Mouse (Mus musculus) heart, postnatal 14 days (tissue): ENCODE measurements around the gene Pacrg. TPM values are rescaled to one million over a fixed set of nuclear protein-coding genes. Genes with fewer than 3 reads are reported as not detected.

Source experiments
- DNase-seq, 2 experiments: peaks; one replicate each; pipeline ENCODE4 v3.0.0; 2021 to 2022
- intact Hi-C: fragments of 180-260 bp; cut with DNase I; formaldehyde crosslinking; loops from one replicate; pipeline ENCODE4 v1.15.1; 2025
- total RNA-seq, 2 experiments: library from RNA; stranded (reverse); gene quantifications; 2 replicates each; pipeline ENCODE4 v1.2.3; 2021

Gene Pacrg
- total RNA-seq, 2 experiments from 2014 or later = 0.66 to 1.4 TPM

DNA sequence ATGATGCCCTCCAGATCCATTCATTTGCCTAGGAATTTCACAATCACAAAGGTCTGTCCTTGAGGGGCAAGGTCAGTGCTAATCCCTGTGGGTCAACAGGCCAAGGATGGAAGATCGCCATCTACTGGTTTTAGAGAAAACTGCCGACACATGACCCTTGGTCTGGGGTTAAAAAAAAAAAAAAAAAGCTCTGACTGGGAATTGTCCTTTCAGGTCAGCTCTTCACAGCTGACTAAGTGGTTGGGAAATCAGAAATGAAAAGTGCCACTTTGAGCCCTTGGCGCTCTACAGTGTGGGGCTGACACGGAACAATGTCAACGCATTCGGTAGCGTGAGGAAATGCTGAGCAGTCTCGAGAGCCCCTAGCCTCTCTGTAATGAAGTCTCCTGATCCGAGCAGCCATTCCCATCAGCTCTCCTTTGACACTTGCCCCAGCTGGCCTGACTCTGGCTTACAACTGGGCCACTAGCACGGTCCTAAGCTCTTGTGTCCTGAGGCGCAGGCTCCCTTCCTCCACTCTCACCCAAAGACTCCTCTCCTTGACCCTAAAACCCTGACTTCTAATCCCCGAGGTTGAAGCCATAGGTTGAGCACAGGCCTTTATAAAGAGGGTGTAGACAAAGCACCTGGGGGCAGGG lies 339.2 kb downstream of the Pacrg start:
- intact Hi-C loops = no loop called here
- peak; percentile 22 to 61 for DNase-seq

DNA sequence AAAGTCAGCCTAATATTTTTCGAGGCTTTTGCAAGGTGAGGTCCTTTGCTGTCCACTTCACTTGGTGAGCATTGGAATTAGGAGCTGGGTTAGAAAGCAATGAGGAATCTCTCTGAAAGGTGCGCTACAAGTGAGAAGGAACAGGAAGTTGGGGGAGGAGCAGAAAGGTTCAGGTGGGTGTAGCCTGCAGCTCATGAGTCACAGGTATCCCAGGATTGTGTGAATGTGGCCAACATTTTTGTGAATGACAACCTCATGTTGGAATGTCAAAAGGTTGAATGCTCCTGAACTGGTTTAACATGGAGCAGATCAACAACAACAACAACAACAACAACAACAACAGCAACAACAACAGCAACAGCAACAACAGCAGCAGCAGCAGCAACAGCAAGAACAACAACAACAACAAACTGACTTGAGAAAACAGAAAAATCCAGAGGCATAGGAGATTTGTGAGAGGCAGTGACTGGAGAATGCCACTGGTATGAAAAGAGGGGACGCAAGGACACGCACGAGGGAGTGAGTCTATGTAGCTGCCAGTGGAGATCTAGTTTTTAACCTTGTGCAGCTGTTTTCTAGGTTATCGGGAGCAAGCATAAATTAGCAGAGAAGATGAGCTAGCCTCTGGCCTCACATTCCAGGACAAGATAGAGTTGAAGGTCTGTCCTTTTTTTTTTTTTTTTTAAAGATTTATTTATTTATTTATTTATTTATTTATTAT lies 341.0 kb downstream of the Pacrg start:
- DNase-seq = no peak
- intact Hi-C loops = loop anchor here (5.0 to 10.0 kb wide), 3 partner anchors 304 to 1332 kb away; no protein-coding TSS in a partner anchor

DNA sequence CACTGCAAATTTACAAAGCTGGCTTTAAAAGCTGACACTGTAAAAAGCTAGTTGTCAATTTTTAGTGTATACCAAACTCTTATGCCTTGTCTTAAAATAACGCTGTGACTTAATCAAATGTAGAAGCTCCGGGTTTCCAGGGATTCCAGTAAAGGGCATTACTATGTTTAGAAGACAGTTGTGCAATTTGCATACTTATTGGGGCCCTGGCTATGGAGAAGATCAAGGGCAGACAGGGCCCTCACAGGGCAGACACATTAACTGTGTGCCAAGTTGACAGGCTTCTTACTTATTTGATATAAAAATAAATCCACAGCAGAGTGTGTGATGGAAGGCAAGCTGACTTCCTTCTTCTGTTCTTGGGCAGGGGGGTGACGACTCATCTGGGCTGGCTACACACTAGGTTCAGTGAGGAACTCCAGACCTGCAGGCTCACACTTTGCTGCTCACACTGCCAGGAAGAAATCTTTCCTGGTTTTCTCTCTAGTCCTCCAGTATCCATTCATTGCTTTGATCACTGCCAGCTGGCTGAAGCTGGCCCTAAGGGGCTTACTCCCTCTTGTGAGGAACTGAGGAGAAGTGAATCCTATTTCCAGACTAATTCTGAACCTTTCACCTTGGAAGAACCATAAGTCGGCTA lies 342.2 kb downstream of the Pacrg start:
- DNase-seq = no peak
- intact Hi-C loops = loop anchor here (5.0 to 10.0 kb wide), 3 partner anchors 303 to 1331 kb away; no protein-coding TSS in a partner anchor

DNA sequence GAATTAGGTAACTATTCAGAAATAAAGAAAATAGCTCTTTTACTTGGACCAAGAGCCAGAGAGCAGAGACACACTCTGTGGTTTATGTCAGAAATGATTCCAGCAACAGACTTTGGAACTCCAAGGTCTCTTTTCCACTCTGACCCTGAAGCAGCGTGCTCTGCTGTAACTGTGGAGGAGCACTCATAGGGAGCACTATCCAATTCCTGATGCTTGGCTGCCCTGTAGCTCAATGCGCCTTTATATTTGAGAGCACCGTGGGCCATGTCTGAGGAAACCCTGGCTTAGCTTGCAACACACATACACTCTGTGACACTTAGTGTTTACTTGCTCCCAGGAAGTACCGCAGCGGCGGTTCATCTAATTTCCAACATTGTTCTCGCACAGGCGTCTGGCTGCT lies 344.0 kb downstream of the Pacrg start:
- intact Hi-C loops = loop anchor here (5.0 to 10.0 kb wide), 3 partner anchors 301 to 1329 kb away; no protein-coding TSS in a partner anchor
- DNase-seq = no peak

DNA sequence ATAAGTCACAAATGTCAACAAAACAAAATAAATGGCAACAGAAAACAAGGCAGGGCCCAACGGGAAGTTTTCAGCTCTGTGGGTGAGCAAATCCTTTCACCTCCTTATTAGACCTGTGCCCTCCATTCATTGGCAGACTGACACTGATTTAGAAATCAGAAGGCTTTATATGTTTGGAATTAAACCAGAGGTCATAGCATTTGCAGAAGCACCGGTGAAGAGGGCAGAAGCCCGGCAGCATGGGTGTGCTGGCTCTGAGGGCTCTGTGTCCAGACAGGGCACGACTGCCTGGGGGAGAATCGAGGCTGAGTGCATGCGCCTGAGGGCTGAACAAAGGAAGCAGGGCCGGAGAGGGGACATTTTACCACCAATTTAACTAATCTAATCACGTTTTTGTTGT lies 344.5 kb downstream of the Pacrg start:
- DNase-seq = peak in 1 of 2 experiments; percentile 14
- intact Hi-C loops = loop anchor here (5.0 to 10.0 kb wide), 3 partner anchors 301 to 1328 kb away; no protein-coding TSS in a partner anchor

DNA sequence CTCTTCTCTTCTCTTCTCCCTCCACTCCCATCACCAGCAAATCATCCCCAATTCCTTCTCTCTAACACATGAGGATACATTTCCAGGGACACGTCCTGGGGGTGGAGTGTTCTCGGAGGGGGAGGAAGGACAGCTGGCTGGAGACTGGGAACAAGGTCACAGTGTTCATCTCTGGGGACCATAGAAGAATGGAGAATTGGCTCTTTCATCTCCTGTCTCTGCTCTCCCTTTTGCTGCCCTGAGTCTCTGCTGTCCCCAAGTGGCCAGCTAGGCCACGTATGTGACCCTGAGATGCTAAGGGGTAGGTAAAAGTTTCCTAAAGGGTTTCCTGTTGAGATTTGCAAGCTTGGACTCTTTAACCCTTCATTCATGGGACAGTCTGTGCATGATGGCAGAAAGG lies 347.0 kb downstream of the Pacrg start:
- intact Hi-C loops = loop anchor here (2.0 to 10.0 kb wide), 9 partner anchors 102 to 736 kb away; partner anchors contain the start of gene Qk
- DNase-seq = peak; percentile 64 to 72

DNA sequence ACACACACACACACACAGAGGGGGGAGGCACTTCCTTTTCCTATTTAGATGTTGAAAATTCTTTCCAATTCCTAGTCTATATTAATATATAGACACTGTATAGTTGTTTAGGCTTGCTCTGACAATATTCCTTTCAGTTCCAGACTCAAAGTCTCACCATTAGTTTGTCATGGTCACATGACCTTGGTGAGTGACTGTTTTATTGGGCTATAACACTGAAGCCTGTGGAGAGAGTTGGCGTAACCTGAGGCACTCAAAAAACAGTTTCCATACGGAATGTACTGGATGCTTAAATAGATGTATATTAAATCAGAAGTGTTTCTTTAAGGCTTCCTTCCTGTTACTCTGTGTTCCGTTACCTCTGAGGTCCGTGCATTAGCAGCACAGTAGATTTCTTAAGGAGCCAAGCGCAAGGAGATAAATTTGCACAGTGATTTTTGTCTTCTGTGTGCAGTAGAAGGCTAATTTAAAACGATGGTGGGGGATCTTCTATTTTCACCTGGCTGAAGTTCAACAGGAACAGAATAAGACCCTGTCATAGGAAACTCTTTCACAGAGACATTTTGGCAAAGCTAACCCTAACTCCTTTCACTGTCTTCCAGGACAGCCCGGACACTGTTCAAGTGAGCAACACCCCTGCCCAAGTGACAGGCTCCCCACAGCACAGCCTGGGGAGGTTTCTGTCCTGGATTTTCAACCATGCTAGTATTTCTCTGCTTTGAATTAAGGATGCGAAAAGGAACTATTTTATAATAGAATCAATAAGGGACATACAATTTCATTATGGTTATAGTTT lies 349.5 kb downstream of the Pacrg start:
- no peak for DNase-seq
- intact Hi-C loops = loop anchor here (5.0 to 10.0 kb wide), 5 partner anchors 268 to 596 kb away; no protein-coding TSS in a partner anchor

DNA sequence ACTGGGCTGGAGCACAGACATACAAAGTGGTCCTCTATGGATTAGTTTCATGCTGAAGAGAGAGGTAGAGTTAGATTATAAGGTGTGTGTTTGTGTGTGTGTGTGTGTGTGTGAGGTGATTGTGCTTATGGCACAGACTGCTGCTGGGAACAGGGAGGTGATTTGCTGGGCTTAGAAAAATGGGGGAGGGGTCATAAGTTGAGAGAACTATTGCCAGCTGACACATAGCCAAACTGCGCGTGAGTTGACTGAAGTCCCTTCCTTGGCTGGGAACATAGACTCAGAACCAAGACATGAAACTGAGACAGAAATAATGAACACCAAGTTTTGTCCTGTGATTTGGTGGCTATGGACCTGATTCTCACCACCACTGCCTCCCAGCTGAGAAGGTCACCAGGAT lies 351.2 kb downstream of the Pacrg start:
- intact Hi-C loops = no loop called here
- no peak for DNase-seq

DNA sequence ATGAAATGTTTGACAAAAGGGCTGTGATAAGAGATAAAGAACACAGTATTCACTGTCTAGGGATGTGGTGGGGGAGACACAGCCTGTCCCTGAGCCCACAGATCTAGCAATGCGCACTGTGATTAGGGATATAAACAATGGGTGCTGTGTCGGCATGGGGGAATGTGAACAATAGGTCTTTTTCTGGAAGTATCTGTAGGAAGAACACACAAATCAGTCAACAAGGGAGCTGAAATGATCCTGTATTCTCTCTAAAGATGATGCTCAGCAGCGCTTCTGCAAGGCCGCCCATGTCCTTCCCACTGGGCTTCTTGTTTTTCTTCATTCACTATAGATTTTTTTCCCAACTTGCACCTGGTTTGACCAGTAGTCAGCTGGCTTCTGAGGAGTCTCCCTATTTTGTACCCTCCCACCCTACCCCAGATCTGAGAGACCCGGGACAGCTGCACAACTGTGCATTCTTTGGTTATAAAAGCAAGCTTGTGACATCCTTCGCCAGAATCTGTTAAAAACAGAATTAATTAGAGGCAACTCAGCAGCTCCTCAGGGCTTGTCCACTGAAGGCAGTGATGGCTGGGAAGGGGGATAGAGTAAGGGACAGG lies 356.1 kb downstream of the Pacrg start:
- no peak for DNase-seq
- intact Hi-C loops = no loop called here

DNA sequence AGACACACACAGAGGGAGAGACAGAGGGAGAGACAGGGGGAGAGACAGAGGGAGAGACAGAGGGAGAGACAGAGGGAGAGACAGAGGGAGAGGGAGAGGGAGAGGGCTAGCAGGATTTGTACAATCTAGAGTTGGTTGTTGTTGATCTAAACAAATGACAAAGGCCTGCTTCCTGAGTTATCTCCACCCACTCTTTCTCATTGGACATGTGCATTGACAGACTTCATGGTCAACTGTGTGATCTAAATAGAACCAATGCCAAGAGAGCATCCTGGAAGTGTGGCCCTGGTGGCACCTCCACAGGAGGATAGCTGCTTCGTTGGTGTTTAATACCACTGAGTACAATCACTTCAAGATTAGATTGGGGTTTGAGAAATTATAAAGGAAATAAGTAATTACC lies 359.0 kb downstream of the Pacrg start:
- intact Hi-C loops = no loop called here
- no peak for DNase-seq

DNA sequence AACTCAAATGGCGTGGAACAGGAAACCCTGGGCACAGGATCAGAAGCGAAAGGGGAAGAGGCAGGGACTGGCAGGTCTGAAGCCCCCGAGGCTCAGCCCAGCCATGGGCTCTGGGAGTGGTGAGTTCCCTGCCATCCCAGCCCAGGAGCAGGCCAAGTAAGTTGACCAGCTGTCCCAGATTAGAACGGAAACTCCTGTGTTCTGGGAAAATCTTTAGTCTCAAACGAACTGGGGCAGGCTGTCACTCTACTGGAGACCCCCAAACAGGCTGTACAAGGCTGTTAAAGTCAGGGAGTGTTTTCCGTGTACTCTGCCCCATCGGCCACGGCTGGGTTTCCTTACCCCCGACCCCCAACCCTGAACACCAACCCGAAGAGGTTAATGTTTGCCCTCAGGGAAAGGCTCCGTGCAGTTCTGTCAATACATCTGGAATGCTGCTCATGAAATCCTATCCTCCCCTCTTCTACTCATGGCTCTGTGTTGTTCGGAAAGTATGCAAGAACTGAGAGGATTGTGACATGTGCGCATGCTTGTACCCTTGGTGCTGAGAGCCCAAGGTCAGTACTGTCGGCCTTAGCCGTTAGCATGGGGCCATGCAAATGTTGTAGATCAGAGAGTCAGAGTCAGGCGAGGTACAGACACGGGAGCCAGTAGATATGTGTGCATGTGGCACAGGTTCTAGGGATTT lies 360.9 kb downstream of the Pacrg start:
- intact Hi-C loops = no loop called here
- DNase-seq = peak in 1 of 2 experiments; percentile 23

DNA sequence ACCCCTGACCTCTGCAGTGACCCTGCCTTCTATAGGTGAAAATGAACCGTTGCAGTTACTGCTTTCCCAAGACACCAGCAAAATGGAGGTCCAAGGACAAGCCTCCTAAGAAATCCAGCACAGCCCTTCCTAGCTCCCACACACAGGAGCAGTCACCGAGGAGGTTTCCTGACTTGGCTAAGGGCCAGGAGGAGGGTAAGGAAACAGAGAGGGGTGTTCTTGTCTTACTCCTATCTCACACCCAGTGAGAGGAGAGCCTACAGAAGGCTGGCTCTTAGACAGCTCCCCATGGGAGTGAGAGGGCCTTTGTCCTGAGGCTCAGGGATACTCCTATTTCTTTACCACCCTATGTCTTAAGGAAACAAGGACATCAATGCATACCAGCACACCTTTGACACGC lies 361.7 kb downstream of the Pacrg start:
- intact Hi-C loops = no loop called here
- DNase-seq = peak in 1 of 2 experiments; percentile 42

DNA sequence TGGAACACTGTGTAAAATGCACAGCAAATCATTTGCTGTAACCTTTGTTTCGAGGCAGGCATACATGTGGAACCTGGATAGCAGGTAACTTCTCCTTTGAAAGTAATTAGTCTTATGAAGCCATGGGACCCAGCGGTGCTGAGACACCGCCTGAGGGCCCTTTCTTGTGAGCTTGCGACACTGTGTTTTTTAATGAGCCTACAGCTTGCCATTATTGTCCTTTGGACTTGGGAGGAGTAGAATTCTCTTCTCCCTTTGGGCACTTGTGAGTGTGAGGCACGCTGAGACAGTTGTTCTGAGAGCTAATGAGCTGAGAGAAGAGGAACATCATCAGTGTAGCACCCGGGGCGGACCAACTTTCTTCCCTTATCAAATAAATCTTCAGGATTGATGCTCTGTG lies 363.3 kb downstream of the Pacrg start:
- intact Hi-C loops = no loop called here
- no peak for DNase-seq

DNA sequence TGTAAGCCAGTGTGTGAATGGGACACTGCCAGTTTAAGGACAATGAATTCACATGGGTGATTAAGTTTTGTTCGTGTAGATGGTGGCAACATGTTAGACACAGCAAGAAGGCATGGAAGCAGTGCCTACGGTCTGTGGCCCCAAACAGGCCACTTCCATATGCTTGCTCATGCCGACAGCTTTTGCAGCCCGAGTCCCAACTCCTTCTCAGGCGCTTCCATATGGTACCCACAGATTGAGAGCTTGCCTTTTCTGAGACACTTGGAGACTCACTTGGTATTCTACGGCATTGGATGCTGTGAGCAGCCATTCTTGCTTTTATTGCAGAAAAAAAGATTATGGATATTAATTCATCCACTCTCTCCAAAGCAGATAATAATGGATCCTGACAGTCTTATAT lies 365.1 kb downstream of the Pacrg start:
- intact Hi-C loops = loop anchor here (5.0 kb wide), 2 partner anchors 63 to 153 kb away; no protein-coding TSS in a partner anchor
- DNase-seq = no peak

DNA sequence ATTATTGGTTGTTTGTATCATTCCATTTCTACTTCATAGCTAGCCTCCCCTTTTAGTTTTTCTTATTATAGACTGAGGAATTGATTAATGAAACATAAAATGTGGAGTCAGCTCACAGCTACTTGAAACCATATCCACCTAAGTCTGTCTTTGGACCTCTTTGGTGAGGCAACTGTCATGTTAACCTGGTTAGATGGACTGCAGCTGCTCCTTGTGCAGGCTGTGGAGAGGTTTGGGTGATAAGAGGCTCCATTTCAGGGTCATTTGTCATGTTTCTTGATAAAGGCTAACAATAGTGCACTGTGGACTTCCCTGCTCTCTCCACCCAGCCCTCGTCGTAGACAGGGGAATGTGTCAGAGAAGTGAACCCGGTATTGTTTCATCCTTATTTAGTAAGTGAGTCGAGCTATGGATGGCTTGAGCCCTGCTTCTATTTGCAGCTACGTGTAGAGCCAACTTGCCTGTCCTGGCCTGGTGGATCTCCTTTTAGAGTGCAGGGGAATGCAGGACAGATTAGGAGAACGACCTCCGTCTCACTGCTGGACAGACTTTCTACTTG lies 366.2 kb downstream of the Pacrg start:
- peak; percentile 32 to 47 for DNase-seq
- intact Hi-C loops = loop anchor here (5.0 kb wide), 2 partner anchors 62 to 152 kb away; no protein-coding TSS in a partner anchor

DNA sequence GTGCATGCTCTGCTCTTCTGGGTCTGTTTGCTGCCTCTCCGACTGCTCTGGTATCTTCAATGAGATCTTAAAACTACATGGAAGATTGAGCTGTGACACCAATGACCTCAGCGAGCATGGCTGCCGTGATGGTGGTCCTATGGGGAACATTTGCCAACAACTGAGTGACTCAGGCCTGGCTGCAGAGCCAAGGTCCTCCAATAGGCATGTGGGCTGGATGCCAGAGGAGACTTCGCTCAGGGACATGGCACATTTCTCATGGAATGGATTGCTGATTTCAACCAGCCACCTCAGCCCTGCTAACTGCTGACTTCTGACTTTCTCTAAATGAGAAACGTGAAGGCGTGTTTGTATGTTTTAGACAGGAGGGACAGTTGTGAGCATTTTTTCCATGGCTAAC lies 366.9 kb downstream of the Pacrg start:
- peak; percentile 49 to 73 for DNase-seq
- intact Hi-C loops = loop anchor here (5.0 kb wide), 2 partner anchors 61 to 151 kb away; no protein-coding TSS in a partner anchor

DNA sequence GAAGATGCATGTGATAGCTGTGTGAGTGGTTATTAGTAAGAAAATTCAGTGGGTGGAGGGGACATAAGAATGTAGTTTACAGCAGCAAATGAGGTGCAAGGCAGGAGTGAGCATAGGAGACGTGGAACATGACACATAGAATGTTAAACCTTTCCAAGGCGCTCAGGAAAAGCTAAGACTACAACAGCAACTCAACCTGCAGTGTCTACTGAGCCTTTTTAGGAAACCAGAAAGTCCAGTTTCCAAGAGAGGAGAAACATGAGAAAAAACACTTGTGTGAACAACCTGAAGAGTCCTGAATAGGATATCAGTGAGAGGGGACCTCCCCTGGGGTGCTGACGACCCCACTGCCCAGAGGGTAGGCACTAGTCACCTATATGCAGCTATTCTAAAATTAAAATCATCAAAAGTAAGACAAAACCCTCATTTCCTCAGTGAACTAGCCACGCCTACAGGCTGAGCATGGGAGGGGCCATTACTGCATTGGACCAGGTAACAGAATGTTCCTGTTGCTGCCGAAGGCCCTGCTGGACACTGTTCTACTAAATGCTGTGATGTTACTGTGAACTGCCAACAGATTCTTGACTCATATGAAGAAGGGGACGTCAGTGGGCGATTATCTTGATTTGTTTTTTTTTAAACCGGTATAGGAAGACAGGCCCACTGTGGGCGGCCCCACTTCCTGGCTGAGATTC lies 370.1 kb downstream of the Pacrg start:
- no peak for DNase-seq
- intact Hi-C loops = loop anchor here (5.0 kb wide), 2 partner anchors 58 to 148 kb away; no protein-coding TSS in a partner anchor

DNA sequence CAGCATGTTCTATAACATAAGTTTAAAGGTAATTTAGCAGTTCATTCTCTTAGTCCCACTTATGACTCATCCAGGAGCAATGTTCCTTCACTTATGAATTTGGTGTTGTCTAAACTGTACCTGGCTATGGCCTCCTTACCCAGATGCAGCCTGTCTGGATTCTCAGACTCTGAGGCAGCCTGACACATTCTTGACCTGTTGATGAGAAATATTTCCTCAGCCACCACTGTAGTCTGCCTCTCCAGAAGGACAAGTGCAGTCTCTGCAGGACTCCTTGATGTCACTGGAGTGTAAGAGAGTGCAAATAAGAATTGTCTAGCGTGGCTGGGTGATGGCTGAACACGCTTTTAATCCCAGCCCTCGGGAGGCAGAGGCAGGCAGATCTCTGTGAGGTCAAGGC lies 373.0 kb downstream of the Pacrg start:
- DNase-seq = no peak
- intact Hi-C loops = no loop called here
